Mouse (Mus musculus) lung, adult 18-20 months (tissue): ENCODE results near the gene Olfr96.

Experiments
- DNase-seq, 2 experiments: peaks; one replicate each; pipeline ENCODE4 v3.0.0; 2022; ENCODE audit warnings: mixed read lengths in 2 of 2

The Olfr96 gene

DNA sequence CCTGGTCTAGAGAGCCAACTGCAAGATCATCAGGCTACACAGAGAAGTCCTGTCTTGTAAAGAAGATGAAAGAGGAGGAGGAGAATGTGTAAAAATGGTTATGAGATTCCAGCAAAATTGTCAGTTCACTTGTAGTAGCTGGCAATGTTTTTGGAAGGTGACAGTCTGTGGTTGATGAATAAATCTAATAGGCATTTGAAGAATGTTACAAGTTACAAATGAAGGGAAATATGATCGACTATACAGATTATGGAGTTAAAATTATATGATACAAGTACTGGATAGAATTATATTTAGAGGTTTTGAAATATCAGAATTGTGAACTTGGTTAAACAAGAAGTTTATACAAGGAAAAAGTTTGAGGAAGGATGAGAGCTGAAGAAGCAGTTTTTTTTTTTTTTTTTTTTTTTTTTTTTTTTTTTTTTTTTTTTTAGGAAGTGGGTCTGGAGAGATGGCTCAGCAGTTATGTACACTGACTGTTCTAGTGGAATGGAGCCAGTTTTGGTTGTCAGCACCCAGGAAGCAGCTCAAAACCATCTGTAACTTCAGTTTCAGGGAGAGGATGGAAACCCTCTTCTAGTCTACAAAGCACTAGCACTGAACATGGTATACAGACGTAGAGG, 55.8 kb downstream of the Olfr96 start:
- no peak for DNase-seq
